Mouse (Mus musculus) central nervous system, embryonic 18 days (tissue): ENCODE results near the gene Tnfsf15. TPM values are rescaled to one million over a fixed set of nuclear protein-coding genes. Genes with fewer than 3 reads are reported as not detected.

Source experiments
- polyA plus RNA-seq: library from polyadenylated mRNA; depleted of rRNA; stranded (reverse); fragments of >200 nt; gene quantifications from 2 replicates; pipeline ENCODE4 v1.2.3, GENCODE M21; 2012; rRNA removed

Gene Tnfsf15
- polyA plus RNA-seq: 0.01 and 0.03 TPM in 2 replicates

GRCm38 (mm10) chr4:63744693-63745171 lies at the start of gene Tnfsf15:
Gene Tnfsf15 (minus strand): TSS chr4:63745113.

Other genes with a start within 250 kb of the Tnfsf15 start
- gene Whrn, start 249.1 kb downstream of the Tnfsf15 start, polyA plus RNA-seq: 19.8 and 20.8 TPM in 2 replicates
- gene Atp6v1g1, start 200.3 kb downstream of the Tnfsf15 start, polyA plus RNA-seq: 200 and 228 TPM in 2 replicates
- 4.1 TPM in 2 replicates for gene Tmem268, start 186.3 kb downstream of the Tnfsf15 start, polyA plus RNA-seq
- not detected in 2 replicates for gene Gm11213, start 139.9 kb downstream of the Tnfsf15 start, polyA plus RNA-seq
- gene Tex48, start 122.7 kb downstream of the Tnfsf15 start, polyA plus RNA-seq: 0.12 TPM in 1 of 2 replicates, not detected in the other
- gene Gm11214, start 81.7 kb downstream of the Tnfsf15 start, polyA plus RNA-seq: not detected in 2 replicates
- 0.01 and 0.03 TPM in 2 replicates for gene Tnfsf8, start 116.2 kb upstream of the Tnfsf15 start, polyA plus RNA-seq